Mouse (Mus musculus): ENCODE measurements around the gene Colca2.

- TF ChIP-seq POLR2A (IDR thresholded peaks at IDR 0.05; ENCODE audit: borderline replicate concordance, insufficient read depth, low read length) (no peak), CTCF (IDR thresholded peaks at IDR 0.05; ENCODE audit: borderline replicate concordance, insufficient read depth, low read depth, low read length) (no peak)
Observed at GRCm38 (mm10) chr9:51324406-51325065, 46.2 kb upstream of the Colca2 start.

All from cerebellum, adult 2 months (tissue).